Mouse (Mus musculus) retina, postnatal 1 day (tissue): ENCODE results near the gene Acat2.
A peak's percentile ranks its signal among the peaks of the same experiment; 100 is the strongest.
"Not testable (repeated sequence)": the region's sequence is repeated elsewhere in the genome, so short reads cannot be mapped to it uniquely, and the experiment has no call there.

Experiments
- DNase-seq: peaks from one replicate; pipeline ENCODE4 v3.0.0-alpha.2; 2012

Acat2 gene

DNA sequence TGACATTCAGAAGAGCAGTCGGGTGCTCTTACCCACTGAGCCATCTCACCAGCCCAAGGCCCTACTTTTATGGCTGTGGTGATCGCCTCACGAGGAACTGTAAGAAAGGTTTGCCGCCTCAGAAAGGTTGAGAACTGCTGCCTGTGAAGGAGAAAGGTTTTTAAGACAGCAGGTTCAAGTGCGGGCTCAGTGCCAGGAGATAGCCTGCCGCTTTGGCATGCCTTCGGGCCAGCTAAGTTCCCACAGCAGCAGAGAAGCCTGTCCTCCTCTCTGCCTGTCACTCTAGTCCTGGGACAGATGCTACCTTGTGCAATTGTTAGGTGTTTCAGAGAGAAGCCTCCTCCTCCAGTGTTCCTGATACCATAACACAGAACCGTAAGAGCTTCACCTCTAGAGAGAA is 3.9 kb downstream of the Acat2 start:
- DNase-seq = no peak

DNA sequence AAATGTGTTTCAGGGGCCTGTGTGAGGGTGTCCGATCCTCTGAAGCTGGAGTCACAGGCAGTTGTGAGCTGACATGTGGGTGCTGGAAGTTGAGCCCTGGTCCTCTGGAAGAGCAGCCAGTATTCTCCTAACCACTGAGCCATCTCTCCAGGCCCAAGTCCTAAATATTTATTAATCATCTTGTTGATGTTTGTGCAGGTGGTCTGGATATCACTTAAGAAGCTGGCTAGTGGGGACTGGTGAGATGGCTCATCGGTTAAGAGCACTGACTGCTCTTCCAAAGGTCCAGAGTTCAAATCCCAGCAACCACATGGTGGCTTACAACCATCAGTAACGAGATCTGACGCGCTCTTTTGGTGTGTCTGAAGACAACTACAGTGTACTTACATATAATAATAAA is 10.9 kb downstream of the Acat2 start:
- DNase-seq = no peak

DNA sequence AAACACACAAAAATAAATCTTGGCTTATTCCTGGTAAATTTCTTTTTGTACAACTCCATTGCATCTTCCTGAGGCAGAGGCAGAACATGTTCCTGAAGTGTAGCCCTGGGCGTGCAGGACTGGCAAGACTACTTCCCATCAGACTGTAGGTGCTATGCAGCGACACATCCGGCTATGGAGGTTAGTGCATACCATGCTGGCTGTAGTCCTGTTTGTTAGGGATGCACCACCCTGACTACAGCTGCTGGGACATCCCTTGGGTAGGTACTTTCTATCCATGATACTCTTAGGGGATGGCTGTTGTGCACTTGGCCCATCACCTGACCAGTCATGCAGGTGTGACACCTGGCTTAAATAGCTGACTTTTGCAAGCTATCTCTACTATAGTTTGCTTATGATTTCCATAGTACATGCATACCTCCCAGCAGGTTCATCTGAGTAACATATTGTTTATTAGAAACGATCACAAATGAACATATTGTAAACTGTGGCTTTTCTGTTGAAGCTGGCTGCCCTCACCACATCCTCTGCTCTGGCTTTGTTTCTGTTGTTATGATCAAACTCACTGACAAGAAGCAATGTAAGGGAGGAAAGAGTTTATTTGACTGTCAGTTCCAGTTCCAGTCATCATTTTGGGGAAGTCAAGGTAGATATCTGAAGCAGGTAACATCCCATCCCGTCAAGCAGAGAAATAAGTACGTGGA is 17.9 kb downstream of the Acat2 start:
- DNase-seq = no peak

DNA sequence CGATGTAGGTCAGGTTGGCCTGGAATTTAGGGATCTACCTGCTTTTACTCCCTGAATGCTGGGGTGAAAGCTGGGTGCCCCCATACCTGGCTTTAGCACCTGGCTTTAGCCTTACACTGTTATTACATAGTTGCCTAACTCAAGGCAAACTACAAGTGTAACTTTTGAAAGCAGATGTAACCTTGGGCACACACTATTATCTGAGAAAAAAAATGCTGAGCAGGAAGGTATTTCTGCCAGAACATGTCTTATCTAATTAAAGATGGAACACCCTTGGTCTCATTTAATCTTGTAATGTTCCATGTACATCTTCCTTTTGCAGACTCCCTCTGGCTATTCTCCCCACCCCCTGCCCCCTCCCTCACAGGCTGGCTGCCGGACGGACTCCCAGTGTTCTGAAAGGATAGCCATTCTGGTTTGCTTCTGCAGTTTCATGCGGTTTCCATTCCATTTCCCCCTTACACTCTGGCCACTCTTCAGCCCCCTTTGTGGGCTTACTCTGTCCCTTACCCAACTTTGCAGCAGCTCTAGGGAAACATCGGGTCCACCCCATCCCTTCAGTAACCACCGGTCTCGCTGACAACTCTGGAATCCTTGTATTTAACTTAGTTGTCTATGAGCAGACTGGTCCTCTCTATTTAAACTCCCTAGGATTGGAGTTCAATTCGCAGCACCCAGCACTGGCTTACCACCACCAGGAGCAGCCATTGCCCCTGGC is 18.8 kb downstream of the Acat2 start:
- no peak for DNase-seq

DNA sequence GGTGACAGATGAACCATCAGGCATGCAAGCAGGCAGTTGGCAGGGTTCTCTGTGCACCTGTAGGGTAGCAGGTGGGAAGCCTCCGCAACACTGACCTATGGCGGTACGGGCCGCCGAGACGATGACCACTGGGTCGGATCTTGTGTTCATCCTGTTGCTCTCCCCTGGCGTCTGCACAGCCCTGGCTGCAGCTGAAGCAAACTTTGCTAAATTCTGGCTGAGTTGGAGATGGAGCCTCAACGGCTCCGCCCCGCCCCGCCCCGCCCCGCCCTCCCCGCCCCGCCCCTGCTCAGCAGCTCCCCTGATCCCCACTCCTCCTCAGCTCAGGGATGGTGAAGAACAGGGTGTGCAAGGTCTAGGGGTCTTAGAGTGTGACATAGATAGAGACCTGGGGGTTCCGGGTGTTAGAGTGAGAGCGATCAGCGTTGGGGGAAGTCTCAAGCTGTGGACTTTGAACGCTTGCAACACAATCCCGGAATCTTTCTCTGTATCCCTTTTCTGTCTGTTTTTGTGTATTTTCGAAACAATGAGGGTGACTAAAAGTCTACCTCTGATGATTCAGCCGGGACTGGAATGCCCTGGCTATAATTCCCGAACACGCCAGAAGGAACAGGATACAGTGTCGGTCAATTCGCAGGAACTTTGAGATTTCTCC is 20.3 kb downstream of the Acat2 start, which contains the start of gene Acat3:
TSS of gene Acat3 (minus strand) at position 450 of the 655 bp plus-strand sequence.
- DNase-seq = no peak

DNA sequence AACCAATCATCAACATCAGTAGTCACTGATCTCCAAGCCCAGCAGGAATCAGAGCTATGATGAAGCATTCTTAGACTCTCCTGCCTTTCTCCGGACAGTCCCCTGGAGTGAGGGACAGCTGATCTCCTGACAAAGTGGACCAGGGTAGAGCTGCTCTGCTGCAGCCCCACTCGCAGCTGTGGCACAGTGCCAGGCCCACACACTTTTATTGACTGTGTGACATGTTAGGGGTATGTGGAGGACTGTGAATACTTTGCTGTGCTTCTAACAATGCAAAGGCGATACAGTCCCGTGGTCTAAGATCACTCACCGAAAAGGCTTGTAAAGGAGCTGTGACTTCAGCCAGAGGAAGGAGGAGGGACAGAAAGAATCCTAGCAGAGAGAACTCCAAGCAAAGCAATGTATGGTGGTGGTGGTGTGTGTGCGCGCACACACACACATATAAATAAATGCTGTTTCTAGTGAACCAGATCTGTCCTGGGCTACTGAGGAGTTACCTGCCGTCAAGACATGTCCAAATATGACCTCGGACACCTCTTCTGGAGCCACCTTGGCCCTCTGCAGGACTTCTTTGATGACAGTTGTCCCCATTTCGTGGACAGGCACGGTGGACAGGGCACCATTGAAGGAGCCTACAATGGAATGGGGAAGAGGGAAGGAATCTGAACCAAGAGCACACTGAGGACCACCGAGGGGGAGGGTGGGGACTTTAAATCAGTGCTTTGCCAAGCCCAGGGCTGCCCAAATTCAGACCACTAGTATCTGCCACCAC is 21.0 kb downstream of the Acat2 start:
- not testable (repeated sequence) for DNase-seq

DNA sequence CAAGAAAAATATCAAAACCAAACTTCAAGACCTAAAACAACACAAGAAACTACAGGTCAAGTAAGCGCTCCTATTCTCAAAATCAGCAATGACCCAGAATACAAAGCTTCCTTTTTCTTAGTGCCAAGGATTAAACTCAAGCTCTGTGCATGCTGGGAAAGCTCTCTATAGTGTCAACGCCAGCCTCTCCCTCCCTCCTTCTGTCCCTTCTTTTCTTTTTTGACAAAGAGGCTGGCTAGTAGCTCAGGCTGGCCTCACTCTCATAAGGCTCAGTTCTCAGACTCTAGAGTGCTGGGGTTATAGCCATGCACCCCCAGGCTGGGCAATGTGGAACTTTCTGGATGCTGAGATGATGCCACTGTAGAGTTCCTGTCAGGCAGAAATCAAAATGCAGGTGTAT is 22.5 kb downstream of the Acat2 start:
- no peak for DNase-seq

DNA sequence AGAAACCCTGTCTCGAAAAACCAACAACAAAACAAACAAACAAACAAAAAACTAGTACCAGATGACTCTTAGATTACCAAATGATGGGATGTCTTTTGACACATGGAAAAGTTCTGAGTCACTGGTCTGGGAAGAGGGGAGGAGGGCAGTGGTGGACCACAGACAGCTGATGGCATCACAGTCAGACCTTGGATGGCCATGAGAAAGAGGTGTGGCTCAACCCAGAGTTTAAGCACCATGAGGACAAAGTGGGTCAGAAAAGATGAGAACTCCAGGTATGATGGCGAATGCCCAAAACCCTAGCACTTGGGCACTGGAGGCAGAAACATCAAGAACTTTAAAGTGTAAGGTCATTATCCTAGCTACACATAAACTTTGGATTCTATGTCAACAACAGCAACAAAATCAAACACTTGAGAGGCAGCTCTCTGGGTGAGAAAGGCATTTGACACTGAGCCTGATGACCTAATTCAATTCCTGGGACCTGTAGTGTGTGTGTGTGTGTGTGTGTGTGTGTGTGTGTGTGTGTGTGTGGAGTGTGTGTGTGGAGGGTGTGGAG is 23.1 kb downstream of the Acat2 start:
- no peak for DNase-seq

DNA sequence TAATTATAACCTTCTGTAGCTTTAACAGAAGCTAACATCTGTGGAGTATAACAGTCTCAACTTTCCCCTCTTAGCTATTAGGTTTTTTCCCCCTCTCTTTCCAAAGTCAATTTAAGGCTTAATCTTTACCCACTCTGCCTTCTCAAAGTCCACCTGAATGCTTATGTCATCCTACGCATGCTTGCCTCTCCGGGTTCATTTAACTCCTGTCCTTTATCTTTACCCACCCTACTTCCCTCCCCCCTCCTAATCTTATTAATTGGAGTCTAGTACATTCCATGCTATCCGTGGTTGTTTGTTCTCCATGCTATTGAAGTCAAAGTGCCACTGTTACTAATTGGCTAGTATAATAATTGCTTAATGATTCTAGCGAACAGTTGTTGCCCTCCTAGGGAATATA is 24.8 kb downstream of the Acat2 start:
- DNase-seq = peak; percentile 34

DNA sequence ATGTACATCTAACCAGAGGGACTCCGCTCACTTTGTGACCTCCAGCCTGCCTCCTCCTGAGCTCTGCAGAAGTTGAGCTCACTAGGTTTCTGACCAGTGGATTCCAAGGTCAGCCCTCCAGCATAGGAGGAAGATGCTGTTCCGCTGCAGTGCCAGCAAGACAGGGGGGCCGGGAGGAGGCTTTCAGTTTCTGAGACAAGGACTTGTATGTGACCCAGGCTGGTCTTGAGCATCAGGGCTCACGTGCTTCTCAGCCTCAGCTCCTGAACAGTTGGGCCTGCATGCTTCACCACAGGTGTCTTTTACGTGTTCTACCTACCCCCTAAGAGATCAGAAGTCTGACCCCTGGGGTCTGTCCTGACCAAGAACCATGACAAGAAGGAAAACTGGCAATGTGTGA is 29.0 kb downstream of the Acat2 start:
- not testable (repeated sequence) for DNase-seq

DNA sequence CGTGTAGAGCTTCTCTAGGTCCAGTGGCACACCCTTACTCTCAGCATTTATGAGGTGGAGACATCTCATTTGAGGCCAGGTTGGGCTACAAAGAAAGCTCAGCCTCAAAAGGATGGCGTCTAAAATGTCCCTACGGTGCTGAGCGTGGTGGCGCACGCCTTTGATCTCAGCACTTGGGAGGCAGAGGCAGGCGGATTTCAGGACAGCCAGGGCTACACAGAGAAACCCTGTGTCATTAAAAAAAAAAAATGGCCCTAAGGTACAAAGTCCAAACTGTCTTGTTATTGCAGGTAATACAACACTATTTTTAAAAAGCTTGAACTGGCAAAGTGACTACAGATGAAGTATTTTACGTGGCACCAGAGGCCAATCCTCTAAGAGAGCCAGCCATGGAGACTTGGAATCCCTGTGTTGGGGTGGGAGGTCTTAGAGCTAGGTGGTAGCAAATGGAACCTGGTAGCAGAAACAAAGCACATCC is 34.8 kb downstream of the Acat2 start:
- DNase-seq = no peak

DNA sequence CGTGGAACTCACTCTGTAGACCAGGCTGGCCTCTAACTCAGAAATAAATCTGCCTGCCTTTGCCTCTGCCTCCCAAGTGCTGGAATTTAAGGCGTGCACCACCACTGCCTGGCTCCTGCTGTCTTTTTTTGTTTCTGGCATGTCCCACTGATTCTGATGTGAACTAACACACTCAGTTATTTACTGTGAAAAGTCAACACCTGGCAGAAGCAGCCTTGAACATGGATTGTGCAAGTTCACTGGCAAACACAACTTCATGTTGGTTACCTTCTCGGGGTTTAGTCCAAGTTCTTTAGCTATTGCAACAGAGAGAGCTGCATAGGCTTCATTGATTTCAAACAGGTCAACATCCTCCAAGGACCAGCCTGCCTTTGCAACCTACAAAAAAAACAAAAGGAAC is 35.5 kb downstream of the Acat2 start:
- DNase-seq = no peak

DNA sequence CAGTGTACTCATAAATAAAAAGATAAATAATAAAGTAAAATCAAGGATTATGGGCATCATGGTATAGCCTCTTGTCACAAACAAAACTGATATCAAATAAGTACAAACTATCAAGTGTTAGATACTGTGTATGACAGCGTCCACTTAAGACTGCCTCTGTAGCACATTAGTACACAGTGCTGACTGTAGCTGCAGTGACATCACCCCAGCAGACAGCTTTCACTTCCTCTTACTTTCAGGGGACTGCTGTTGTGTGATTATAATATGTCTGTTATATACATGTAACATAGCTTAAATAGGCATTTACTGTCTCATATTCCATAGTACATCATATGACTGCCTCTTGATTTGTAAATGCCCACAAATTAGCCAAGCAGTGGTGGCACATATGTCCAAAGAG is 39.5 kb downstream of the Acat2 start:
- no peak for DNase-seq

DNA sequence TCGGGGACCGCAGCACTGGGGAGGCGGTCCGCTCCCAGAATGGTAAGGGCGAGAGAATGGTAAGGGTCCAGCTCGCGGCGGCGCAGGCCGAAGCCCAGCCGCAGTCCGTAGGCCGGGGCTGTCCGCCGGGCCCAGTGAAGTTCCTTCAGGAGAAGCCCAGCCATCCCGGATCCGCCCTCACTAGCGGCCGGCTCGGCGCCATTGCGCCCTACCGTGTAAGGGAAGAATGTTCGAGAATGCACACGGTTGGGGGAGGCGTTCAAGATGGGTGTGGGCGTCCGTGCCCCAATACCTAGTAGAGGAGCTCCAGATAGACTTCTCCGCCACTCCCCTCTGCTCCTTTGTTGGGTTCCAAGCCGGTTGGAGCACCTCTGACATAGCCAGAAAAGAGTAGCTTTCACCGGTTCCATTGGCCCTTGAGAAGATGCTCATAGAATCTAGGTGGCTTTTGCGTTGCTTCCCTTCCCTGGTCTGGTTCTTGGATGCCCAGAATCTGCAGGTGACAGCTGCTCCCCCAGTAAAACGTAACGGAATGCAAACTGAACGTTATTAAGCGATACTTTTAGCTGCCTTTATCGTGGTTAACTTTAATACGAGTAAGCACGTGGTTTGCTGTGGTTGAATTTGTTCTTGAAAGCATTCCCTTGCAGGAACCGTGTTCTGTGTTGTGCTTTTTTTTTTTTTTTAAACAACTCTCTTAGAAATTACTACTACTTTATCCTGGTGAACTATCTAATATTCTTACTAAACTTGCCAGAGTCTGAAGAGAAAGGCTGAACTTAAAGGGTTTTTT is 43.8 kb downstream of the Acat2 start:
- no peak for DNase-seq

DNA sequence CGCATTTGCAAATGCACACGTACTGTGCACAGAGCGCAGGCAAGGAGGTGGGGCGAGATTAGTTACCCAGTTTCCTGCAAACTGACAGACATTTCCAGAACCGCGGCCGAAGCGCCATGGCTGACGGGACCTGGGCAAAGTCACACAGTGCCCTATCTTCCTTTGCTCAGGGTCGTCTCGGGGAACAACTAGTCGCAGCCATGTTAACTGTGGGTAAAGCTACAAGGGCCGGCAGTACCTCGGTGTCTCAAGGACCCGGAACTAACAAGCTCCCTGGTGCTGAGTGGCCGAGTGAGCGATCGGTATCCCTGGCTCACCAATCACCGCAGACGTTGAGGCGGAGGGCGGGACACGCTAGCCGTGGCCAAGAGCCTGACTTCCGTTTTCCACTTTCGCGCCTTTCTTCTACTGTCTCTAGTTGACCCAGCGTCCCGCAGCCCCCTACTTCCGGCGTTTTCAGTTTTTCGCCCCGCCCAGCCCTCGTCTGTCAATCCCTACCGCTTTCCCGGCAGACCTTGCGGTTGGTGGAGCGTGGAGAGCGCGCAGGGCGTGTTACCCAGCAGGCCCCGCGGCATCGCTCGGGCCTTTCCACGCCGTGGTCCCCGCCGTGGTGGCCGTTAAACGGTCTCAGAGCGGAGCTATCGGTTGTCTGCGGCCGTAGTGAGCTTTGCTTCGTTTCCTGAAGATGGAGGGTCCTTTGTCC is 44.5 kb downstream of the Acat2 start, which contains the start of gene Mrpl18:
TSS of gene Mrpl18 (minus strand) at position 465 of the 703 bp plus-strand sequence.
- DNase-seq = peak; percentile 100

DNA sequence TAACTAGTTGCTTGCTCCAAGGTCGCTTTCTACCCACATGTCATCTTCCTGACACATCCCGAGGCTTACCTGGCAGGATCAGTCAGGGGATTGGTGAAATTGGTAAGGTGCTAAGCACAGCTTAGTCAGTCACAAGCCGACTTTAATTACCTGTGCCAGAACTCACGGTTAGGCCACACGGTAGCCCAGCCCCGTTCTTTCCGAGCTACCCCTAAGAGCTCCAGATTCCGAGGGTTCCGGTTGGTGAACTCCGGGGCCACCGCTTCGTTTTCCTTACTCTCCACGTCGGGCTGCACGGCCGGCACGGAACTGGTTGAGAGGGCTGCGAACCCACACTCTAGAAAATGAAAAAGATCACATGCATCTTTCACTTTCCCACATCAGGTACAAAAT is 45.1 kb downstream of the Acat2 start, which contains the start of gene Tcp1:
TSS of gene Tcp1 (plus strand) at position 214 of the 393 bp plus-strand sequence.
- no peak for DNase-seq

DNA sequence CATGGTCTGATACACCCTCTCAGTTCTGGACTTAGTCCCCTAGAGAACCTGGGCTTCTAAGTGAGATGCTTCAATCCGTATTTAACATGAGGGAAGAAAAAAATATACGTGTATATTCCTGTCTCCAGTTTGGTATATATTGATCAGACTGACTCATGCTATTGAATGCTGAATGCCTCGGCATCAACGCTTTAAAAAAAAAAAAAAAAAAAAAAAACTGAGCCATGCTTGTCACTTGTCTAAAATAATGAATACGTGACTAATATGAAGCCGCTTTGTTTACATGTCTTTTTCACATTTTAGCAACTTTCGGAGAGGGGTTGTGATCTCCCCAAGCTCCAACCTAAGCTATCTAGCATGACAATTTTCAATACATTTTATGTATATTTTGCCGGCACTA is 50.2 kb downstream of the Acat2 start:
- no peak for DNase-seq

DNA sequence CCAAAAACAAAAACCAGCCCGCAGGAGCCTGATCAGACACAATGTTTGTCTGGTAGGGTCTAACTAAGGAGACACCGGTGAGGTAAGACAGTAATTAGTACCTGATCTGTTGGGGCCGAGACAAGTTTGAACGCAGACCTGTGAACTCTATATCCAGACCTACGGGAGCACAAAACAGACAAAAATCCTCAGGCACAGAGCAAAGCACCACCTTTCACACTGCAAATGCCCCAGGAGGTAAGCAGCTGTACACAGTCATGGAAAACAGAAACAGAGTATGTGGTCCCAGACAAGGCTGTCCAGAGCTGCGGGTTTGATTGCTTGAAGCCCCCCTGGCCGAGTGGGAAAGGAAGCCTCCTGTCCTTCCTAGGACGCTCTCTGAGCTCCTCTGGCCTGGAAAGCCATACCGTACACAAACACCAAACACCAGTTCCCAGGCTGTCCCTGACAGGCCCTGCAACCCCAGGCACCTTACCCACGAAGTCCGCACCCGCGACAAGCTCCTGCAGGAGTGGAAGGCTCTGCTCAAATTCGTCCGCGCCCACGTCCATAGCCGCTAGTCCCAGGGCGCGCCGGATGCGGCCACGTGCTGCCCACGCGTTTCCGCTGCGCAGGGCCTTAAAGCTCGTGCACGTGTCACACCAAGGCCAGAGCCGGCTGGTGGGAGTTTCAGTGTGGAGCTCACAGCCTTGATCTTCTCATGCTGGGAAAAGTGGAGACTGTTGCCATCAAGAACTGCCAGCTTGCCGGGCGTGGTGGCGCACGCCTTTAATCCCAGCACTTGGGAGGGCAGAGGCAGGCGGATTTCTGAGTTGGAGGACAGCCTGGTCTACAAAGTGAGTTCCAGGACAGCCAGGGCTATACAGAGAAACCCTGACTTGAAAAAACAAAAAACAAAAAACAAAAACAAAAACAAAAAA is 50.9 kb downstream of the Acat2 start, which contains the start of gene Pnldc1:
TSS of gene Pnldc1 (minus strand) at position 870 of the 920 bp plus-strand sequence.
- DNase-seq = no peak

DNA sequence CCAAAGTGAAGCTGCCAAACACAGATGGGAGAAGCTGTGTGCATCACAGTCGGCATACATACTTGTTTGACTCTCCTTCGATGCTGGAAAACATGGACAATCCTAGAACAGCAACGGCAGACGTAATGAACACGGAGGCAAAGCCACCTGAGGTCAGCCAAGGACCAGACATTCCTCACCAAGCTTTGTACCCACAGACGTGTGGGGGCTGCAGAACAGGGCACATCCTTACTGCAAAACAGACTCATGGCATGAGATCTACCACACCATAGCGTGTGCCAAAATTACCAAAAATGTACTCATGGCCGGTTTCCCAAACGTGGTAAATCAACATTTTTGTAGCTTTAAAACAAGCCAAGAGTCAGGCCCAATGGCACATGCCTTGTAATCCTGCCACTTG is 54.1 kb downstream of the Acat2 start:
- DNase-seq = no peak

DNA sequence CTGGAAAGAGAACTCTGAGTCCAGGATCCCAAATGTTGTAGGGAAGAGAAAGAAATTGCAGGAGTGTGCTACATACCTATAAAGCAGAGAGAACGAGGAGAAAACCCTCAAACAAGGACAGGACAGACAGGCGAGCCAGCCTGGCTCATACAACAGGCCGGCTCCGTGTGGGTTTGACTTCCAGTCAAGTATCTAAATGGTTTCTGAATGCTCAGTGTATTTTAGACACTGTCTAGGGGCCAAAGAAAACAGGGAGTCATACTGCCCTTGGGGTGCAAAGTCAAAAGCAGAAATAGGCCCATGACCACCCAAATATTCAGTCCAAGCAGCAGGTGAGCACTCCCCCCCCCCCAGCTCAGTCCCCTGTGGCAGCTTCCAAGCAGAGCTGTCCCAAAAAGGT is 54.7 kb downstream of the Acat2 start:
- DNase-seq = no peak
